In genomic region chr14:30825021-30825475, GRCm38 (mm10) we compare ENCODE assay signal across 8 mouse cellular contexts. TPM values are rescaled to one million over a fixed set of nuclear protein-coding genes. Genes with fewer than 3 reads are reported as not detected.
A peak's percentile ranks its signal among the peaks of the same experiment; 100 is the strongest.
DNase-seq lines count a peak whose midpoint lies in the region; ATAC-seq lines count a peak whose summit lies in the region.

No protein-coding gene starts in this region.

- peak overlapping the region; percentile 10 for H3K27ac ChIP-seq in lung, embryonic 16.5 days (ENCODE audit: low read length)
- H3K27ac ChIP-seq in limb, embryonic 12.5 days, result peak overlapping the region; percentile 89
- no peak overlapping the region for H3K27ac ChIP-seq in stomach, embryonic 14.5 days (ENCODE audit: low read length)

- H3K27me3 ChIP-seq in lung, embryonic 16.5 days (ENCODE audit: control insufficient read depth, insufficient read depth, low read depth, low read length), result no peaks in the 10 kb centered on the region
- no peaks in the 10 kb centered on the region for H3K27me3 ChIP-seq in limb, embryonic 12.5 days
- H3K27me3 ChIP-seq in stomach, embryonic 14.5 days (ENCODE audit: control insufficient read depth, insufficient read depth, low read length), result no peaks in the 10 kb centered on the region

- peaks cover 48% of the 10 kb centered on the region for H3K4me1 ChIP-seq in lung, embryonic 16.5 days (replicated peaks; ENCODE audit: control insufficient read depth, insufficient read depth, low read length)
- H3K4me1 ChIP-seq in limb, embryonic 12.5 days (replicated peaks), result peaks cover 29% of the 10 kb centered on the region
- H3K4me1 ChIP-seq in stomach, embryonic 14.5 days (ENCODE audit: control insufficient read depth, insufficient read depth, low read length), result peaks cover 27% of the 10 kb centered on the region; the same call in 1 of the 2 replicates

- H3K4me3 ChIP-seq in lung, embryonic 16.5 days (ENCODE audit: low read length), result peak overlapping the region; percentile 90
- peak overlapping the region; percentile 86 for H3K4me3 ChIP-seq in limb, embryonic 12.5 days (replicated peaks)
- H3K4me3 ChIP-seq in stomach, embryonic 14.5 days (ENCODE audit: low read depth, low read length), result peak overlapping the region; percentile 89

- no peaks in the 10 kb centered on the region for H3K9me3 ChIP-seq in lung, embryonic 16.5 days (ENCODE audit: control insufficient read depth, low read length)
- H3K9me3 ChIP-seq in limb, embryonic 12.5 days, result no peaks in the 10 kb centered on the region
- H3K9me3 ChIP-seq in stomach, embryonic 14.5 days (ENCODE audit: control insufficient read depth, low read depth, low read length), result no peaks in the 10 kb centered on the region

- peak overlapping the region; percentile 29; the same call in 1 of the 2 replicates for H3K9ac ChIP-seq in lung, embryonic 16.5 days (ENCODE audit: low read length)
- peak overlapping the region; percentile 80; the same call in 1 of the 2 replicates for H3K9ac ChIP-seq in limb, embryonic 12.5 days (replicated peaks)
- H3K9ac ChIP-seq in stomach, embryonic 14.5 days (replicated peaks; ENCODE audit: low read depth, low read length), result peak overlapping the region; percentile 81; the same call in 1 of the 2 replicates

- 0 out of 2 replicates have a peak, but pooled peaks have one; percentile 16 for ATAC-seq in cerebellum, adult (ENCODE audit: insufficient number of reproducible peaks, low FRiP score, low TSS enrichment)
- no peak for ATAC-seq in lung, embryonic 16.5 days (ENCODE audit: low read depth)
- ATAC-seq in limb, embryonic 12.5 days (ENCODE audit: insufficient number of reproducible peaks, insufficient read depth, low FRiP score, low TSS enrichment, low read depth), result no peak
- no peak for ATAC-seq in stomach, embryonic 14.5 days (ENCODE audit: insufficient number of reproducible peaks, insufficient read depth, low FRiP score, low read depth)

- DNase-seq in cerebellum, postnatal 10 days, result no peak
- no peak for DNase-seq in lung, adult 18-20 months
- DNase-seq in embryo, embryonic 11 days, result no peak
- DNase-seq in right cerebral cortex, adult 2 months (ENCODE audit: low spot score in 2 of 2), result no peak

- peak overlapping the region; percentile 57 for H3K4me2 ChIP-seq in lung, embryonic 16.5 days (ENCODE audit: low read depth, low read length)
- peak overlapping the region; percentile 65 for H3K4me2 ChIP-seq in limb, embryonic 12.5 days
- H3K4me2 ChIP-seq in stomach, embryonic 14.5 days (replicated peaks; ENCODE audit: low read depth, low read length), result peak overlapping the region; percentile 90; the same call in 1 of the 2 replicates

- 24% methylated on average over 5 of the region's 5 CpGs for WGBS in lung, embryonic 16.5 days
- WGBS in limb, embryonic 12.5 days, result 44% methylated on average over 5 of the region's 5 CpGs
- 37% methylated on average over 5 of the region's 5 CpGs for WGBS in stomach, embryonic 14.5 days

- no peaks in the 10 kb centered on the region for H3K36me3 ChIP-seq in lung, embryonic 16.5 days (ENCODE audit: control insufficient read depth, insufficient read depth, low read length)
- H3K36me3 ChIP-seq in limb, embryonic 12.5 days, result peaks cover 1% of the 10 kb centered on the region; the same call in 1 of the 2 replicates
- H3K36me3 ChIP-seq in stomach, embryonic 14.5 days (ENCODE audit: control insufficient read depth, insufficient read depth, low read length), result 0 out of 2 replicates have a peak, but pooled peaks cover 3% of the 10 kb centered on the region

RNA-seq across cellular contexts. Expression of gene Tmem110, which starts 0.3 kb away (rescaled TPM):
- polyA plus RNA-seq in lung, embryonic 16.5 days (2015; fragmentation: Nextera tagmentation; extraction: Ambion mirVana), result 27.0 and 38.3 TPM in 2 replicates
- polyA plus RNA-seq in limb, embryonic 12.5 days (2016; fragmentation: Nextera tagmentation; extraction: Ambion mirVana), result 38.8 and 41.5 TPM in 2 replicates
- polyA plus RNA-seq in stomach, embryonic 14.5 days (2014; fragmentation: Nextera tagmentation; extraction: Ambion mirVana), result 26.7 and 27.5 TPM in 2 replicates

RNA-seq across cellular contexts. Expression of gene Mustn1, which starts 54.0 kb away (rescaled TPM):
- polyA plus RNA-seq in lung, embryonic 16.5 days (2015; fragmentation: Nextera tagmentation; extraction: Ambion mirVana), result 9.9 and 12.6 TPM in 2 replicates
- 5.9 and 6.8 TPM in 2 replicates for polyA plus RNA-seq in limb, embryonic 12.5 days (2016; fragmentation: Nextera tagmentation; extraction: Ambion mirVana)
- polyA plus RNA-seq in stomach, embryonic 14.5 days (2014; fragmentation: Nextera tagmentation; extraction: Ambion mirVana), result 3.7 and 4.7 TPM in 2 replicates

Comparison
In these comparisons a context has a peak if more than half of its experiments do, and no peak if none do; other contexts are left out.
1. H3K9ac ChIP-seq: peak in every context shown above with its lines; median percentile 81 in stomach, embryonic 14.5 days; 80 in limb, embryonic 12.5 days; 29 in lung, embryonic 16.5 days.